Mouse (Mus musculus) cortical plate, adult 2 months (tissue): ENCODE data around the gene Vmn1r76. TPM values are rescaled to one million over a fixed set of nuclear protein-coding genes. Genes with fewer than 3 reads are reported as not detected.

Source experiments
- H3K27ac ChIP-seq: fragments of 200-500 bp; 2 replicates; pipeline ENCODE4 v1.5.1; 2012; ENCODE audit warnings: low read length, control low read depth, inconsistent platforms; ENCODE audit not compliant: insufficient read depth
- H3K4me1 ChIP-seq: fragments of 200-500 bp; 2 replicates; pipeline ENCODE4 v1.6.1; 2011; ENCODE audit warnings: low read length; ENCODE audit not compliant: control insufficient read depth, insufficient read depth
- H3K4me3 ChIP-seq: fragments of 200-500 bp; 2 replicates; pipeline ENCODE4 v1.5.1; 2011; ENCODE audit warnings: mild to moderate bottlenecking, low read length, control low read depth; ENCODE audit not compliant: insufficient read depth
- CTCF ChIP-seq: fragments of 200-500 bp; IDR thresholded peaks from 2 replicates; pipeline ENCODE4 v1.5.1; 2011; ENCODE audit warnings: mild to moderate bottlenecking, control low read depth, low read length; ENCODE audit not compliant: insufficient read depth; ENCODE audit errors: extremely low read depth
- POLR2A ChIP-seq: fragments of 200-500 bp; IDR thresholded peaks from 2 replicates; pipeline ENCODE4 v1.6.1; 2011; ENCODE audit warnings: mild to moderate bottlenecking, low read length, control low read depth; ENCODE audit not compliant: insufficient read depth; ENCODE audit errors: extremely low read depth
- polyA plus RNA-seq: library from polyadenylated mRNA; depleted of rRNA; stranded (reverse); fragments of >200 nt; gene quantifications from 2 replicates; pipeline ENCODE4 v1.2.3, GENCODE M21; 2012; rRNA removed

Vmn1r76 gene
- not detected in 2 replicates for polyA plus RNA-seq

DNA sequence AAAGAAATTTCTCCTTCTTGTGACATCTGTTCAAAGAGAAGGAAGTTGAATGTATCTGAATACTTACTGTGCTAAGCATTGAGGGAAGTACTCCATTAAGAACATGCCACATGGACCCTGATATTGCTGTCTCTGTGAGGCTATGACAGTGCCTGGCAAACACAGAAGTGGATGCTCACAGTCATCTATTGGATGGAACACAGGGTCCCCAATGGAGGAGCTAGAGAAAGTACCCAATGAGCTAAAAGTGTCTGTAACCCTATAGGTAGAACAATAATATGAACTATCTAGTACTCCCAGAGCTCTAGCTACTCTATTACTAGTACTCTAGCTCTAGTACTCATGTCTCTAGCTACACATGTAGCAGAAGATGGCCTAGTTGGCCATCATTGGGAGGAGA lies at the start of gene Vmn1r76:
Vmn1r76 (minus strand) TSS at position 101 of the 400 bp plus-strand sequence.
- Histone ChIP-seq H3K4me3 (no peak within 1 kb of the TSS), H3K27ac (no peak within 1 kb of the TSS), H3K4me1 (no peaks in the 10 kb centered on the region)
- TF ChIP-seq CTCF: no peak
- no peak for TF ChIP-seq POLR2A

- Histone ChIP-seq H3K4me1 (no peaks in the 10 kb centered on the region), H3K4me3 (no peak overlapping the region), H3K27ac (no peak overlapping the region)
- TF ChIP-seq CTCF: no peak
- no peak for TF ChIP-seq POLR2A
Observed at GRCm38 (mm10) chr7:11972611-11973010, 34.6 kb upstream of the Vmn1r76 start.

DNA sequence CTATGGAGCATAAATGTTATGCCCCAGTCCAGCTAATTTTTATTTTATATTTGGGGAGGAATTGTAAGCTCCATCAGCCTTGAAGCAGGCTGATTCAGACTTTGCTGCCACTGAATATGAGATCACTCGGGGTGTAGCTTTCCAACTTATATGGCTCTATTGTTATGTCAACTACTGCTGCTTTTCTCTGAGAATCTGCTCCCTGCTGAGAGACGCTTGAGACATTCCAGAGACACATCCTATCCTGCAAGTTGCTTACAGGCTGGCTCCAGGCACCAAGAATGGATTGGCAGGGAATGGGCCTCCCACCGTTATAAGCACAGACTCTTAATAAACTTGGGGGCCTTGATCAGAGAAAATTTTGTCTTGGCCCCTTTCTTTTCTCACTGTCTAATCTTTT lies 10.0 kb upstream of the Vmn1r76 start:
- Histone ChIP-seq H3K27ac (no peak overlapping the region), H3K4me3 (no peak overlapping the region), H3K4me1 (no peaks in the 10 kb centered on the region)
- no peak for TF ChIP-seq CTCF
- no peak for TF ChIP-seq POLR2A

DNA sequence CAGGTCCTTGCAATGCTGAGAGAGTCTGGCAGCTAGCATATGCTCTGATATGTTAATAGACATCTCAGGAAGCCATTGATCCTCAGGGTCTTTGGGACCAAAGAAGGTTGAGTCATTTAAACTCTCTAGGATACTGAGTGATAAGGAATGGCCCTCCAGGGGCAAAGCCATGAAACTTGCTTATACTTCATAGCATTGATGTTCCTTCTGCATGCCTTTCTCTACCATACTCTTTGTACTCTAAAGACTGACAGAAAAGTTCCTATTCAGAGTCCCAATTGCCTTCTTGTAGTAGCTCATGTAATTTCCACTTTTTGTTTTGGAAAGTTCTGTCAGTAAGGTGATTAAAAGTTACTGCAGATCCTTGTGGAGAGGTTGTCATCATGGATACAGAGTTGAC lies 63.7 kb downstream of the Vmn1r76 start, which contains the start of gene Vmn1r75:
Vmn1r75 (plus strand) TSS at position 301 of the 400 bp plus-strand sequence.
- TF ChIP-seq POLR2A (no peak), CTCF (no peak)
- H3K4me3 ChIP-seq: no peak within 1 kb of the TSS
- H3K27ac ChIP-seq: no peak within 1 kb of the TSS
- no peaks in the 10 kb centered on the region for H3K4me1 ChIP-seq

Other genes starting within 250 kb of the Vmn1r76 start
- gene Vmn1r73, start 207.9 kb downstream of the Vmn1r76 start, polyA plus RNA-seq: not detected in 2 replicates
- gene Vmn1r74, start 104.2 kb downstream of the Vmn1r76 start, polyA plus RNA-seq: not detected in 2 replicates
- gene Vmn1r75, start 63.6 kb downstream of the Vmn1r76 start, polyA plus RNA-seq: not detected in 2 replicates
- not detected in 2 replicates for gene Vmn1r77, start 98.5 kb upstream of the Vmn1r76 start, polyA plus RNA-seq
- gene Vmn1r78, start 212.0 kb upstream of the Vmn1r76 start, polyA plus RNA-seq: not detected in 2 replicates
- gene Vmn1r79, start 233.1 kb upstream of the Vmn1r76 start, polyA plus RNA-seq: not detected in 2 replicates